Mouse (Mus musculus) ES-Bruce4 (cell line): Measurements from ENCODE around the gene Magi2. TPM values are rescaled to one million over a fixed set of nuclear protein-coding genes. Genes with fewer than 3 reads are reported as not detected.

Experiments
- H3K27ac ChIP-seq: 2 replicates; pipeline ENCODE4 v1.5.1; 2012; ENCODE audit warnings: low read length, inconsistent platforms; ENCODE audit not compliant: insufficient read depth
- H3K27me3 ChIP-seq: 2 replicates; pipeline ENCODE4 v1.6.1; 2012; ENCODE audit warnings: mild to moderate bottlenecking, low read length, inconsistent platforms; ENCODE audit not compliant: control insufficient read depth, poor library complexity, insufficient read depth, severe bottlenecking
- H3K36me3 ChIP-seq: 2 replicates; pipeline ENCODE4 v1.6.1; 2012; ENCODE audit warnings: inconsistent platforms, mild to moderate bottlenecking, low read length, moderate library complexity; ENCODE audit not compliant: control insufficient read depth, poor library complexity, insufficient read depth, severe bottlenecking
- H3K4me1 ChIP-seq: one replicate; pipeline ENCODE4 v1.8.1; 2011; ENCODE audit warnings: low read length; ENCODE audit not compliant: control insufficient read depth, insufficient read depth
- H3K4me3 ChIP-seq: 2 replicates; pipeline ENCODE4 v1.5.1; 2011; ENCODE audit warnings: low read depth, mild to moderate bottlenecking, low read length
- H3K9ac ChIP-seq: 2 replicates; pipeline ENCODE4 v1.6.1; 2012; ENCODE audit warnings: low read depth, mild to moderate bottlenecking, inconsistent platforms; ENCODE audit not compliant: poor library complexity, severe bottlenecking
- H3K9me3 ChIP-seq: replicated peaks from 2 replicates; pipeline ENCODE4 v1.6.1; 2012; ENCODE audit warnings: mild to moderate bottlenecking, low read length, inconsistent platforms; ENCODE audit not compliant: control insufficient read depth, poor library complexity, insufficient read depth, severe bottlenecking
- CTCF ChIP-seq: IDR thresholded peaks from one replicate; pipeline ENCODE4 v1.8.1; 2011; ENCODE audit warnings: low read depth, low read length
- EP300 ChIP-seq: IDR thresholded peaks from 2 replicates; pipeline ENCODE4 v1.6.1; 2011; ENCODE audit warnings: low read depth, low read length; ENCODE audit not compliant: insufficient read depth
- POLR2A ChIP-seq: IDR thresholded peaks from one replicate; pipeline ENCODE4 v1.8.1; 2011; ENCODE audit warnings: low read length; ENCODE audit not compliant: insufficient read depth
- polyA plus RNA-seq: library from polyadenylated mRNA; stranded (reverse); fragments of >200 nt; gene quantifications from 2 replicates; pipeline ENCODE4 v1.2.4, GENCODE M21; 2011; ENCODE audit warnings: low read depth; ENCODE audit not compliant: missing spikeins, insufficient read depth, insufficient read length

Magi2 gene
- polyA plus RNA-seq, 1 experiment: 1.8 TPM

DNA sequence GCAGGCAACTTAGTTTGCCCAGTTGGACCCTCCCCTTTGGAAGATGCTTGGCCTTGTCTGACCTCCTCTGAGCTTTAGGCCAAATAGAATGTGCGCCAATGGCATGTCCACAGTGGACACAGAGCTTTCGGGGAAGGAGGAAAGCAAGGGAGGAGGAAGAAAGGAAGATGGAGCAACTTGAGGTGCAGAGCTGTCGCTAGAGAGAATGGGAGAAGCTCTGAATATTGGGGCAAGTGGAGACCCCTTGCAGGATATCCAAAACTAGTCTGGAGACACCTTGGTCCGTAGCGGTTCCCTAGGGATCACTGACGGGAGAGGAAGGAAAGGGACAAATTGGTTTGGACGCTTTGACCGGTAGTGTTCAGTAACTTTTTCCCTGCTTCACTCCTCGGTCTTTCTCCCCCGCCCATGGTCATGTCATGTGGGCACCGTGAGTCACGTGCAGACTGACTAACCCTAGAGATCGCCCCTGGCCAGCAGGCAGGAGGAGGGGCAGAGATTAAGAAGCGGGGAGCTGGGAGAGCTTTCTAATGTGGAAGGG is 1.0 kb downstream of the Magi2 start:
- Histone ChIP-seq H3K36me3 (no peaks in the 10 kb centered on the region), H3K4me1 (no peaks in the 10 kb centered on the region), H3K9ac (no peak overlapping the region; the same call in 1 of the 2 replicates), H3K27ac (no peak overlapping the region), H3K27me3 (peaks cover 1% of the 10 kb centered on the region), H3K9me3 (no peaks in the 10 kb centered on the region), H3K4me3 (peak overlapping the region; percentile 84)
- TF ChIP-seq POLR2A (no peak), CTCF (no peak), EP300 (no peak)

DNA sequence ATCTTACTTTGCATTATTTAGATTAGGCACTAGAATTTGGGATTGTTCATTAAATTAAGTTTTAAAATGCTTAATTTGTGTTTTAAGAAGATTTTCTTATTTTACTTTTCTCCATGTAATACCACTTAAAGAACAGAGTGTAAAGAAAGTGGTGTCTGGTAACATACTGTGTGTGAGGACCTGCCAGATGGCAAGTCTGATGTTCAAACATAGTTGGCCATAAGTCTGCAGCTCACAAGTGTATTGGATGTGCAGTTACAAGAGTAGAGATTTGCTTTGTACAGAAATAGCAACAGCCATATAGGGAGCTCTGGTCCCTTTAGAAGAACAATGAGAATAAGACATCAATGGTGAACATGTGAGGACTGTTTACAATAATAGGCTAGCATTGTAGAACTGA is 15.0 kb downstream of the Magi2 start:
- Histone ChIP-seq H3K4me3 (no peak overlapping the region), H3K27me3 (no peaks in the 10 kb centered on the region), H3K9ac (no peak overlapping the region), H3K27ac (no peak overlapping the region), H3K36me3 (no peaks in the 10 kb centered on the region), H3K4me1 (no peaks in the 10 kb centered on the region), H3K9me3 (no peaks in the 10 kb centered on the region)
- no peak for TF ChIP-seq EP300
- TF ChIP-seq POLR2A: no peak

DNA sequence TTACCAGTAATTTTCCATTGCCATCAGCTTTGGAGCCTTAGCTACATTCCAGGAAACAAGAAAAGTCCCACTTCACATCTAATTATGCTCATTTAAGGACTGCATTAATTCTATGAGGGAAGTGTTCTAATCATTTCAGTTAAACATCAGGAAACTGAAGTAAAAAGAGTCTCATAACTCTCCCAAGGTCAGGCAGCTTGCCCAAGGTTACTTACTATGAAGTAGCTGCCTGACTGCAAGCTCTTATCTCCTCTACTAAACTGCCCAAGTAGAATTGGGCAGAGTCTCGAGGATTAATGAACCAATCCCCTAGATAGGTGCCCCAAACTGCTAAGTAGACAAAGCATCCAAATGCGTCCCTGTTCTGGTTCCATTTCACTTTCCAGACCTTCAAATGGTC is 19.6 kb downstream of the Magi2 start:
- no peaks in the 10 kb centered on the region for H3K4me1 ChIP-seq
- TF ChIP-seq POLR2A (no peak), CTCF (no peak), EP300 (no peak)
- H3K9ac ChIP-seq: no peak overlapping the region
- H3K36me3 ChIP-seq: no peaks in the 10 kb centered on the region
- no peaks in the 10 kb centered on the region for H3K27me3 ChIP-seq
- no peak overlapping the region for H3K27ac ChIP-seq
- H3K9me3 ChIP-seq: no peaks in the 10 kb centered on the region
- H3K4me3 ChIP-seq: no peak overlapping the region

DNA sequence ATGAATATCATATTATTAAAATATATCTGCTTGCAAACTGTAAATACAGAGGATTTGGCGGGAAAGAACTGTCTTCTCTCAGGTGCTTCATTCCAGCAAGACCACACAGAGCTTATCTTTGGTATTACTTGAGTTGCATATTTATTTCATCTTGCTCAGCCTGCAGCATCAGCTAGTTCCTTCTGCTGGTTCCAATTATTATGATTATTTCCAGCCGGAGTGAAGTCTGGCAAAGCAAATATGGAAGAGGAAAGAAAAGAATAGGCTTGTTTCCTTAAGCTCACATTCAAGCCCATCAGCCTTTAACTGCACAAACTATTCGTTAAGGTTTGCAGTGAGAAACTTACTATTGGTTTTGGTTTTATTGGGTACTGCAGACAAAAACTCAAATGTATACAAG is 20.4 kb downstream of the Magi2 start:
- no peak overlapping the region for H3K4me3 ChIP-seq
- no peak overlapping the region for H3K9ac ChIP-seq
- no peaks in the 10 kb centered on the region for H3K36me3 ChIP-seq
- H3K9me3 ChIP-seq: no peaks in the 10 kb centered on the region
- H3K27me3 ChIP-seq: no peaks in the 10 kb centered on the region
- TF ChIP-seq EP300: no peak
- TF ChIP-seq POLR2A: no peak
- no peak for TF ChIP-seq CTCF
- H3K4me1 ChIP-seq: no peaks in the 10 kb centered on the region
- H3K27ac ChIP-seq: no peak overlapping the region

DNA sequence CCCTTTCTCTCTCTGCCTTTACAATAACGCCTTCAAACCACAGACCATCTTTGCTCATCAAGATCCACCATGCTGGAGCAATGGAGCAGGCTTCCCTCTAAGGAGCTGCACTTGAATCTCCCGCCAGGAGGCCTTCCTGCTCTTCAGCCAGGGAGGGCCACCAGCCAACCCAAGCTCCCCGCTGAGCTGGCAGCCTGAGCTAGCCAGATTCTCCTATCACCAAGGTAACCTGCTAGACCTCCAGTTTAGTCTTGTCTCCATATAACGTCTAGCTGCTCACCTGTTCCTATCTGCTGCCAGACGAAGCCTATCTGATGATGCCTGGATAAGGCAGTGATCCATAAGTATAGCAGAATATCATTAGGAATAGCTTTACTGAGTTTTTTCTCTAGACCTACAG is 36.0 kb downstream of the Magi2 start:
- H3K27me3 ChIP-seq: no peaks in the 10 kb centered on the region
- H3K4me3 ChIP-seq: no peak overlapping the region
- no peaks in the 10 kb centered on the region for H3K4me1 ChIP-seq
- H3K27ac ChIP-seq: no peak overlapping the region
- no peak overlapping the region for H3K9ac ChIP-seq
- H3K9me3 ChIP-seq: no peaks in the 10 kb centered on the region
- no peak for TF ChIP-seq POLR2A
- no peak for TF ChIP-seq EP300
- TF ChIP-seq CTCF: no peak
- no peaks in the 10 kb centered on the region for H3K36me3 ChIP-seq

DNA sequence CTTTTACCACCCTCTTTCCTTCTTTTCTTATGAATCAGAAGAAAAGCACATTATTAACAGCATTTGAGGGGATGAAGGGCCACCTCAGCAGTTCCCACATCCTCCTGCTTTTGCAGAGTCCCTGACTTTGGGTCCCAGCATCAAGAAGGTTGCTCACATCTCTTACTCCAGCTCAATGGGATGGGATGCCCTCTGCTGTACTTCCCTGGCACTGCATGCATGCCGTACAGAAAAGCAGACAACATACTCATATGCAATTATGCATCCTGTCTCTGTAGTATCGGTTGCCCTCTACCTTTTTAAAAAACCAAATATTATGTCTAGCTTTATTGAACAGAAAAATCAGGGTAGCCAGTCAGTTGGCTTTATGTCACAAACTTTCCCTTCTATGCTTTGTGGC is 37.8 kb downstream of the Magi2 start:
- Histone ChIP-seq H3K36me3 (no peaks in the 10 kb centered on the region), H3K27me3 (no peaks in the 10 kb centered on the region), H3K4me1 (no peaks in the 10 kb centered on the region), H3K4me3 (no peak overlapping the region), H3K27ac (no peak overlapping the region), H3K9me3 (no peaks in the 10 kb centered on the region), H3K9ac (no peak overlapping the region)
- no peak for TF ChIP-seq EP300
- TF ChIP-seq POLR2A: no peak
- peak; percentile 67 for TF ChIP-seq CTCF

DNA sequence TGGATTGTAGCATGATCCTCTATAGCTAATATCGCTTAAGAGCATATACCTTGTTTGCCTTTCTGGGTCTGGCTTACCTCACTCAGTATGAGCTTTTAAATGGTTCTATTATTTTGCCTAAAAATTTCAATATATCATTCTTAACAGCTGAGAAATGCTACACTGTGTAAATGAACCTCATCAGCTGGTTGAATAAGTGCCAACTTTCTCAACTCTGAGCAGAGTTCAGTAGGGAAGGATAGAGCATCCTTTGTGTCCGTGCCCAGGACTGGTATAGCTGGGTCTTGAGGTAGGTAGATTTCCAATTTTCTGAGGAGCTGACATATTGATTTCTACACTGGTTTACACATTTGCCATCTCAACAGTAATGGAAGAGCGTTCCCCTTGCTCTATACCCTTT is 65.7 kb downstream of the Magi2 start:
- TF ChIP-seq CTCF (no peak), POLR2A (no peak), EP300 (no peak)
- Histone ChIP-seq H3K9ac (no peak overlapping the region), H3K4me3 (no peak overlapping the region), H3K4me1 (no peaks in the 10 kb centered on the region), H3K36me3 (no peaks in the 10 kb centered on the region), H3K27ac (no peak overlapping the region), H3K27me3 (no peaks in the 10 kb centered on the region), H3K9me3 (no peaks in the 10 kb centered on the region)
